Mouse (Mus musculus) megakaryocyte-erythroid progenitor cell, adult 5 weeks (primary cell): Measurements from ENCODE around the gene Atat1. TPM values are rescaled to one million over a fixed set of nuclear protein-coding genes. Genes with fewer than 3 reads are reported as not detected.

Experiments used
- polyA plus RNA-seq: library from polyadenylated mRNA; stranded (reverse); fragments of >175 nt; gene quantifications from 2 replicates; pipeline ENCODE4 v1.2.3, GENCODE M21; 2012

Atat1 gene
- polyA plus RNA-seq: 20.1 and 28.3 TPM in 2 replicates

DNA sequence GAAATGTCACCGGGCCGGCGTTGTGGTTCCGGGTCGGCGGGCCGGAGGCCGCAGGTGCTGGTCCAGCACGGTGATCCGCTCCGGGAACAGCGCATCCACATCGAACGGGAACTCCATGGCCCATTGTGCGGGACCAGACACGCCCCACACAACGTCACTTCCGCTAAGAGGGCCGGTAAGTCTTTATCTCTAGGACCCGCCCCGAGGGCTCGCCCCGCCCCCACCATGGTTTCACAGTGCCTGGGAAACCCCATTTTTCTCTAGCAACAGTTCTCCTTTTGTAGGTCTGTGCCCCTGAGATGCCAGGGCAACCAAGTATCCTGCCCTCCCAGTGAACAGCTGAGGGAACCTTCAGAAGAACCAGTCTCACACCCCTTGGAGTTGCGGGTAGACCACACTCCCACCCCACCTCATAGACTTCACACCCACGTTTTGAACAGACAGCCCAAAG, at the start of gene Atat1:
TSS of gene Atat1 (minus strand) at position 157 of the 451 bp plus-strand sequence.

DNA sequence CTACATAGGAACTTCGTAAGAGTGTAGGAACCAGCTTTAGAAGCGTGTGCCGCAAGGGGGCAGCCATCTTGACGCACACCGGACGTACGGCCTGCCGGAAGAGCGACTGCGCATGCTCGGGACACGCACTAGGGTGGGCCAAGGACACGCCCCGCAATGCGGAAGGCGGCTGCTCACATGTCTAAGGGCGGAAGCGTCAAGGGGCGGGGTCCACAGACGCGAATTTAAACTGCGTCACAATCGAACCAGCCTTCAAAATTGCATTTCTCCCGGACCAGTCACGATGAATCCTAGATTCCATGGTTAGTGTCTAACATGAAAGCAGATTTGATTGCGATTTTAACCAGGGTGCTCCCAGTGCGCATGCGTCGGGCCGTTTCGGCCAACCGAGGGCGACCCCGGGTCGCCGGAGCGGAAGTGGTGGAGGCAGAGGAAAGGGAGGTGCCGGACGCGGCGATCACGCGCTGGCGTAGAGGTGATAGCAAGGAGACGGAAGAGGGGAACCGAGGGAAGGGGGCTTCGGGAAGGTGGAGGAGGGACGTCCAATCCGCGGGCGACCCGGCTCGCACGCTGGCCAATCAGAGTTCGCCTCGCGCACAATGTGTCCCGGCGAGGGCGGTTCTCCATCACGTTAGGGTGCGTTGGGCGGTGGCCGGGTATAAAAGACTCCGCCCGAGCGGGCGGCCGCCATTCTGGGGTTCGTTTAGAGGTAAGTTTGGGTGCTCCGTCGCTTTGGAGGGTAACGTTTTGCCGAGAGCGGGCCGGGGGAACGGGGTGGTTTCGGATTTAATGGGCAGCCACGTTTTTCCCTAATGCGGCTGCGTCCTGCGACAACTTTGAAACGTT, 6.6 kb upstream of the Atat1 start, which contains the start of the genes Mrps18b and Ppp1r10:
TSS of gene Mrps18b (minus strand) at position 93 of the 846 bp plus-strand sequence.
TSS of gene Ppp1r10 (plus strand) at position 138 of the 846 bp plus-strand sequence.

DNA sequence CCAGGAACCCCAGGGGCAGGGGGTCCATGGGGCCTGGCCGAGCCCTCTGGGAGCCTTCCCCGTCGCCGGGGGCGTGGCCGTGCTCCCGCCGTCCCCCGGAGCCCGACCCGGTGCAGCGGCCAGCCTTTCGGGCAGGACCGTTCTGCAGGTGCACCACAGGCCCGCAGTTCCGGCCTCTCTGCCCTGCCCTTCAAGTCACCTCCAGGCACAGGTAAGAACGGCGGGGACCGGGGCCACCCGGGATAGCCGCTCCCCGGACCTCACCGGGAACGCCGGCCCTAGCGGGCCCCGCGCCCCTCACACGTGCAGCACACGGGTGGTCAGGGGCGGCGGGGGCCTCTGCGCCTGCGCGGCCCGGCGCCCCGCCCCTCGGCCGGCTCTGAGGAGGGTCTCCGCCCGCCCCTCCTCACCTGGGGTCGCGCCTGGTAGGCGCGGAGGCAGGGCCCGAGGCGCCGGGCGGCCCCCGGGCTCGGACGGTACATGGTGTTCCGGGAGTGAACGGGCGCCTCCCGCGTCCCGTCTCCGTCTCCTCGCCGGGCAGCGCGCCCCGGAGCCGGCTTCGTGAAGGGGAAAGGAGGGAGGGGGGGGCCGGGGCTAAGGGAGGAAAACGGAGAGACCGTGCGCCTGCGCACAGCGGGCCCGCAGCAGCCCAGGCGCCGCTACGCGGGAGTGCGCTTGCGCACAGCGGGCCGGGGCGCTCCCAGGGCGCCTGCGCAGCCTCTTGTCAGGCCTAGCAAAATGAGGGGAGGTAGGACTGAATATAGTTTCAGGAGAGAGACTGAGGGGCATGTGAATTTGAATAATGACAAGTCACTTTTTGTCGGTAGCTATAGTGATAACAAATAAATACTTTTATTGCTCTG, 12.9 kb downstream of the Atat1 start, which contains the start of gene 2310061I04Rik:
TSS of gene 2310061I04Rik (minus strand) at position 651 of the 863 bp plus-strand sequence.

DNA sequence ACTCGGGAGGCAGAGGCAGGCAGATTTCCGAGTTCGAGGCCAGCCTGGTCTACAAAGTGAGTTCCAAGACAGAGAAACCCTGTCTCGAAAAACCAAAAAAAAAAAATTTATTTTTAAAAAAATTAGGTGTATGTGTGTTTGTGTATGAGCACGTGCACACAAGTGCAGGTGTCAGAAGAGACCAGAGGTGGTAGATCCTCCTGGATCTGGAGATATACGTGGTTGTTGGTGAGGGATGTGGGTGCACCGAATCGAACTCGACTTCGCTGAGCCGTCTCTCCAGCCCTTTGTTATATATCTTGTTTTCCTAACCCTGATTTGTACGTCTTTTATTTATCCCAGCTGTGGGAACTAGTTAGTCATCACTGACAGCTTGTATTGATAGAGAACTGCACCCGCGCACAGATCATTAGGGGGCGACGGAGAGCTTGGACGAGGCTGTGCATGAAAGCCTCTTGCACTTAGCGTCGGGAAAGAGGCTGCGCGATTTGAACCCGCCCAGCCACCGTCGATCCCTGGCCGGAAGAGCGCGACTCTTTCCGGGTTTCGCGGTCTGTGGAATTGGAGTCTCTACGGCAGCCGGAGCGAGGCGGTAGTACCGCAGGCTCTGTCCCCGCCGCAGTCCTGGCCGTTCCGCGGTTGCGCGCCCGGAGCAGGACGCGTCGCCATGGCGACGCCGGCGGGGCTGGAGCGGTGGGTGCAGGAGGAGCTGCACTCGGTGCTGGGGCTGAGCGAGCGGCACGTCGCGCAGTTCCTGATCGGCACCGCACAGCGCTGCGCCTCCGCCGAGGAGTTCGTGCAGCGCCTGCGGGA, 30.4 kb downstream of the Atat1 start, which contains the start of gene Dhx16:
TSS of gene Dhx16 (plus strand) at position 575 of the 813 bp plus-strand sequence.

DNA sequence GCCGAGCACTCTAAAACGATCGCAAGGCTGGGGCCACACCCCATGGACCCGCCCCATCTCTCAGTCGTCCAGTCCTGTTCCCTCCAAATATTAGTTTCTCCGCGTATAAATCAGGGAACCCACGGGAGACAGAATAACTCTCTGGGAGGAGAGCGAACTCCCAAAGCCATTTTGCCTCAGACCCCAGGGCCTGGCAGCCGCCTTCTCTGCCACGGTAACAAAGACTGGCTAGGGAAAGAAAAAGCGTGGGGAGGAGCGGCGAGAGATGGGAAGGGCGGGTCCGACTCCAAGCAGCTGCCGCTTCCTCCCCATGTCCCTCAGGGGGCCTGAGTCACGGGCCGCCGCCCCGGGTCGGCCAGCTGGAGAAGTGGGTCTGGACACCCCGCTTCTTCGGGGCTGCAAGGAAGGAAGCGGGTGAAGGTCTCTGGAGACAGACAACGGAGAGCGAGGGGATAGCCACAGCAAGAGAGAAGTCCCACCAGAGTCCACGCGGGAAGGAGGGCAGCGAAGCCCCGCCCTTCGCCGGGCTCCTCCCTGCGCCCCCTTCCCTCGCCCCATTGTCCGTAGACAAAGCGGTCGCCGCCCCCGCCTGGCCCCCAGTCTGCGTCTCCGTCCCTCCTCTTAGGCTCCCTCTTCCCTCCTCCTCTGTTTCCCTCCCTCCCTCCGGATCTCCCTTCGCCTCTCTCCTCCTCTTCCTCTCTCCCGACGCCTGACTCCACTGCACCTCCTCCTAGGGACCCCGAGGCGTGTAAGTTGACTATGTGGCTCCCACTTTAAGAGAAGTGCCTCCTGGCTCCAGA, 44.2 kb downstream of the Atat1 start, which contains the start of gene Ppp1r18:
TSS of gene Ppp1r18 (plus strand) at position 113 of the 800 bp plus-strand sequence.

DNA sequence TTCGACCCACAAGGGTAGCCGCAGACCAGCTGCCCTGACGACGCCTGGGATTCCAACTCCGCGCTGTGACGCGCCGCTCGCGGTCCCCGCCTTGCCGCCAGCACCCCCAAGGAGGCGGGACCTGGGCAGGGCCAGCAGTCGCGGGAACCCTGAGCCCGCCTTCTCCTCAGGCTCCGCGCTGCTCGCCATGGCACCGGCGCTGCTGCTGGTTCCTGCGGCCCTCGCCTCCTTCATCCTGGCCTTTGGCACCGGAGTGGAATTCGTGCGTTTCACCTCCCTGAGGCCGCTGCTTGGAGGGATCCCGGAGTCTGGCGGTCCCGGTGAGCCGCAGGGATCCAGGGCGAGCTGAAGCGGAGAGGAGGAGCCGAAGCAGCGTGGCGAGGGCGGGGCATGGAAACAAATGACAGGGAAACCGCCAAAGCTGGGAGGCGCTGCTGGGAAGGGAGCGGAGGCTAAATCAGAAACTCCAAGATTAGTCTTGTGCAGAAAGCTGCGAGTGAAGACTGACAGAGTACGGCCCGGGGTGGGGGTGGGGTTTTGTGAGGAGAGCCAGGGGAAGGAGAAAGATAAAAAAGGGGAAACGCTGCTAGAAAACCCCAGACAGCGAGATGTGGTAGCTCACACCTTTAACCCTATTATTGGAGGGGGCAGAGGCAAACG, 48.5 kb downstream of the Atat1 start, which contains the start of gene Nrm:
TSS of gene Nrm (plus strand) at position 121 of the 660 bp plus-strand sequence.

Other genes starting within 250 kb of the Atat1 start
- 112 TPM in 2 replicates for gene Vars2, start 242.5 kb downstream of the Atat1 start, polyA plus RNA-seq
- 41.9 and 44.9 TPM in 2 replicates for gene Gtf2h4, start 236.3 kb downstream of the Atat1 start, polyA plus RNA-seq
- 0.49 and 0.79 TPM in 2 replicates for gene Ddr1, start 205.5 kb downstream of the Atat1 start, polyA plus RNA-seq
- 131 and 159 TPM in 2 replicates for gene Ier3, start 88.4 kb downstream of the Atat1 start, polyA plus RNA-seq
- 86.8 and 112 TPM in 2 replicates for gene Flot1, start 86.8 kb downstream of the Atat1 start, polyA plus RNA-seq
- 310 and 318 TPM in 2 replicates for gene Tubb5, start 71.8 kb downstream of the Atat1 start, polyA plus RNA-seq
- gene Mdc1, start 68.6 kb downstream of the Atat1 start, polyA plus RNA-seq: 20.6 and 21.4 TPM in 2 replicates
- 36.4 and 39.2 TPM in 2 replicates for gene Nrm, start 48.8 kb downstream of the Atat1 start, polyA plus RNA-seq
- 108 and 116 TPM in 2 replicates for gene Ppp1r18, start 44.5 kb downstream of the Atat1 start, polyA plus RNA-seq
- 55.5 and 78.6 TPM in 2 replicates for gene Dhx16, start 30.3 kb downstream of the Atat1 start, polyA plus RNA-seq
- gene 2310061I04Rik, start 12.6 kb downstream of the Atat1 start, polyA plus RNA-seq: 115 and 120 TPM in 2 replicates
- gene Mrps18b, start 6.3 kb upstream of the Atat1 start, polyA plus RNA-seq: 7.6 and 13.3 TPM in 2 replicates
- gene Ppp1r10, start 6.4 kb upstream of the Atat1 start, polyA plus RNA-seq: 37.9 and 38.9 TPM in 2 replicates
- 147 and 199 TPM in 2 replicates for gene Abcf1, start 59.7 kb upstream of the Atat1 start, polyA plus RNA-seq
- 103 and 140 TPM in 2 replicates for gene Gnl1, start 69.8 kb upstream of the Atat1 start, polyA plus RNA-seq
- 43.9 and 60.7 TPM in 2 replicates for gene Prr3, start 70.2 kb upstream of the Atat1 start, polyA plus RNA-seq
- gene H2-T24, start 110.5 kb upstream of the Atat1 start, polyA plus RNA-seq: 0.94 and 2.0 TPM in 2 replicates
- gene H2-T23, start 122.8 kb upstream of the Atat1 start, polyA plus RNA-seq: 172 and 205 TPM in 2 replicates
- gene H2-T22, start 132.7 kb upstream of the Atat1 start, polyA plus RNA-seq: 22.4 and 24.0 TPM in 2 replicates
- 0.03 TPM in 1 of 2 replicates, not detected in the other for gene Gm6034, start 132.9 kb upstream of the Atat1 start, polyA plus RNA-seq
- gene Gm11127, start 148.3 kb upstream of the Atat1 start, polyA plus RNA-seq: 0.09 TPM in 1 of 2 replicates, not detected in the other
- gene Gm19684, start 211.6 kb upstream of the Atat1 start, polyA plus RNA-seq: 0.06 TPM in 1 of 2 replicates, not detected in the other
- gene Gm7030, start 219.3 kb upstream of the Atat1 start, polyA plus RNA-seq: not detected in 2 replicates